Mouse (Mus musculus): ENCODE data around the gene Gtf3c2. TPM values are rescaled to one million over a fixed set of nuclear protein-coding genes. Genes with fewer than 3 reads are reported as not detected.

Gtf3c2 gene
- polyA plus RNA-seq, 1 experiment from 2014 or later, result 77.7 TPM

DNA sequence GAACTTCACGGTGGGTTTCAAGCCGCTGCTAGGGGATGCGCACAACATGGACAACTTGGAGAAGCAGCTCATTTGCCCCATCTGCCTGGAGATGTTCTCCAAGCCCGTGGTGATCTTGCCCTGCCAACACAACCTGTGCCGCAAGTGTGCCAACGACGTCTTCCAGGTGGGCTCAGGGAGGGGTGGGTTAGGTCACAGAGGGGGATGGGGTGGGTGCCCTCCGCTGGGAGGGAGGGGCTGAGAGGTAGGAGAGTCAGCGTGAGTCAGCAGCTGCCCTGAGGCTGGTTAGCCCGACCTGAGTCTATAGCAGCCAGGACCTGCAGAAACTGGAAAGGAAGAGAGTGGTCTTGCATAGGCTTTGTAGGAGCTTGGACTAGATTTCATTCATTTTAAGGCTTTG is 63.0 kb downstream of the Gtf3c2 start:
- Histone ChIP-seq H3K27me3 (ENCODE audit: control insufficient read depth, insufficient read depth, low read length) (no peaks in the 10 kb centered on the region), H3K9ac (replicated peaks; ENCODE audit: low read depth, low read length) (no peak overlapping the region), H3K4me2 (replicated peaks; ENCODE audit: low read depth, low read length) (no peak overlapping the region), H3K4me1 (ENCODE audit: control insufficient read depth, insufficient read depth, low read length) (no peaks in the 10 kb centered on the region), H3K27ac (ENCODE audit: low read length) (no peak overlapping the region), H3K4me3 (ENCODE audit: low read depth, low read length) (no peak overlapping the region), H3K9me3 (ENCODE audit: control insufficient read depth, low read depth, low read length) (no peaks in the 10 kb centered on the region), H3K36me3 (ENCODE audit: control insufficient read depth, insufficient read depth, low read length) (no peaks in the 10 kb centered on the region)
- 25% methylated on average over 10 of the region's 10 CpGs for WGBS
- no peak for ATAC-seq (ENCODE audit: insufficient number of reproducible peaks, insufficient read depth, low FRiP score, low read depth)

DNA sequence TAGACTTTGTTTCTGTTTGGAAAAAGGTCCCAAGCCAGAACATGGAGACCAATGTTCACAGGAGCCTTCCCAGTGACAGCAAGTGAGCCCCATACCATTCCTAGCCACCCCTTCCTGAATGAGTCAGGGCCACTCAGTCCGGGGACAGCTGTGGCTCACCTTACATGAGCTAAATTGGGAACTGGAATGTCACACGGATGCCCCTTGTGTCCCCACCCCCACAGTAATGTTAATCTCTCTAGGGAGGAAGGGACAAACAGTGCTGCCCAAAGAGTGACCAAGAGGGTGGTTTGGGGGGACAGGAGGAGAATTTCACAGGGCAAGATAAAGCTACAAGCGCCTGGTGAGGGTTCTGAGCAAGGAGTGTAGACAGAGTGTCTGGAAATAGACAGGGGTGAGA is 63.6 kb downstream of the Gtf3c2 start, which contains the start of gene Trim54:
TSS of gene Trim54 (plus strand) at position 359 of the 400 bp plus-strand sequence.
- Histone ChIP-seq H3K27me3 (ENCODE audit: control insufficient read depth, insufficient read depth, low read length) (no peaks in the 10 kb centered on the region), H3K4me2 (replicated peaks; ENCODE audit: low read depth, low read length) (no peak within 1 kb of the TSS), H3K36me3 (ENCODE audit: control insufficient read depth, insufficient read depth, low read length) (no peaks in the 10 kb centered on the region), H3K4me1 (ENCODE audit: control insufficient read depth, insufficient read depth, low read length) (no peaks in the 10 kb centered on the region), H3K4me3 (ENCODE audit: low read depth, low read length) (no peak within 1 kb of the TSS), H3K9me3 (ENCODE audit: control insufficient read depth, low read depth, low read length) (no peaks in the 10 kb centered on the region), H3K27ac (ENCODE audit: low read length) (no peak within 1 kb of the TSS), H3K9ac (replicated peaks; ENCODE audit: low read depth, low read length) (no peak within 1 kb of the TSS)
- ATAC-seq (ENCODE audit: insufficient number of reproducible peaks, insufficient read depth, low FRiP score, low read depth), result no peak
- 30% methylated on average over 3 of the region's 3 CpGs for WGBS

DNA sequence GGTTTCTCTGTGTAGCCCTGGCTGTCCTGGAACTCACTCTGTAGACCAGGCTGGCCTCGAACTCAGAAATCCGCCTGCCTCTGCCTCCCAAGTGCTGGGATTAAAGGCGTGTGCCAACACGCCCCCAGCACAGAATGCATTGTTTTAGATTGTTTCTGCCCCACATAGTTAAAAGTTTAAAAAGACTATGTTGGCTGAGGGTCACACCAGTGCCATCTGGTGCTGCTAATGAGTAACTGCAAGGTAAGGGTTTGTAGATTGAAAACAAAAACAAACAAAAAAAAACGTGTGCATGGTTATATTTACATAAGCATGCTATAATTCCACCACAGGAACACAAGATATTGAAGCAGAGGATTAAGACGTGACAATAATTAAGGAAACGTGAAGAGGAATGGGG is 69.2 kb downstream of the Gtf3c2 start:
- WGBS, result 32% methylated on average over 7 of the region's 7 CpGs
- no peak for ATAC-seq (ENCODE audit: insufficient number of reproducible peaks, insufficient read depth, low FRiP score, low read depth)
- Histone ChIP-seq H3K27me3 (ENCODE audit: control insufficient read depth, insufficient read depth, low read length) (no peaks in the 10 kb centered on the region), H3K9me3 (ENCODE audit: control insufficient read depth, low read depth, low read length) (no peaks in the 10 kb centered on the region), H3K27ac (ENCODE audit: low read length) (no peak overlapping the region), H3K4me1 (ENCODE audit: control insufficient read depth, insufficient read depth, low read length) (no peaks in the 10 kb centered on the region), H3K4me2 (replicated peaks; ENCODE audit: low read depth, low read length) (no peak overlapping the region), H3K9ac (replicated peaks; ENCODE audit: low read depth, low read length) (no peak overlapping the region), H3K36me3 (ENCODE audit: control insufficient read depth, insufficient read depth, low read length) (no peaks in the 10 kb centered on the region), H3K4me3 (ENCODE audit: low read depth, low read length) (no peak overlapping the region)

DNA sequence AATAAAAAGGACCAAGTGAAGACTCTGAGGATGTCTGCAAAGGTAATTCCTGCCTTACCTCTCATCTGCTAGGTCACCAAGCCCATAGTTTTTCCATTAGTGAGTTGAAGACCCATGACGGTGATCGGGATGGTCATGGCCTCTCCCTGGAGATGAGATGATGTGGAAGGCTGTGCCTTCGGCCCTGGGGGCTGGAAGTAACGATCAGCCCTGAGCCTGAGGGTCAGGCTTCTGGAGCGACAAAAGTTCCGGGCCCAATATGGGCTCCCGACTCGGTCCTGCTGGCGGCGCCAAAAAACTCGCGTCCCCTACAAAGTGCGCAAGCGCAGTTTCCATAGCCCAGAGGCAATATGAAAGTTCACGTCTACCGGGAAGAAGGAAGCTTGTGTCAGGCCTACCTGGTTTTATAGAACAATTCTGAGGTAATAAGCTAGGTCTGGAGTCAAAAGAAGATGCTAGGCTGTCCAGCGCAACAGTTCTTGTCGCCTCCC is 71.9 kb downstream of the Gtf3c2 start, which contains the start of gene Slc30a3:
TSS of gene Slc30a3 (minus strand) at position 238 of the 491 bp plus-strand sequence.
- Histone ChIP-seq H3K9me3 (ENCODE audit: control insufficient read depth, low read depth, low read length) (no peaks in the 10 kb centered on the region), H3K27ac (ENCODE audit: low read length) (no peak within 1 kb of the TSS), H3K4me2 (replicated peaks; ENCODE audit: low read depth, low read length) (no peak within 1 kb of the TSS), H3K4me1 (ENCODE audit: control insufficient read depth, insufficient read depth, low read length) (no peaks in the 10 kb centered on the region), H3K4me3 (ENCODE audit: low read depth, low read length) (no peak within 1 kb of the TSS), H3K36me3 (ENCODE audit: control insufficient read depth, insufficient read depth, low read length) (no peaks in the 10 kb centered on the region), H3K9ac (replicated peaks; ENCODE audit: low read depth, low read length) (no peak within 1 kb of the TSS), H3K27me3 (ENCODE audit: control insufficient read depth, insufficient read depth, low read length) (no peaks in the 10 kb centered on the region)
- WGBS, result 91% methylated on average over 18 of the region's 18 CpGs
- no peak for ATAC-seq (ENCODE audit: insufficient number of reproducible peaks, insufficient read depth, low FRiP score, low read depth)

Other genes starting within 250 kb of the Gtf3c2 start
- gene Cgref1, start 234.6 kb downstream of the Gtf3c2 start, polyA plus RNA-seq (2014; fragmentation: Nextera tagmentation; extraction: Ambion mirVana), result 5.7 and 6.4 TPM in 2 replicates
- gene Preb, start 219.8 kb downstream of the Gtf3c2 start, polyA plus RNA-seq (2014; fragmentation: Nextera tagmentation; extraction: Ambion mirVana), result 102 and 104 TPM in 2 replicates
- 0.50 and 0.55 TPM in 2 replicates for gene Tcf23, start 211.5 kb downstream of the Gtf3c2 start, polyA plus RNA-seq (2014; fragmentation: Nextera tagmentation; extraction: Ambion mirVana)
- gene Atraid, start 131.8 kb downstream of the Gtf3c2 start, polyA plus RNA-seq (2014; fragmentation: Nextera tagmentation; extraction: Ambion mirVana), result 173 and 186 TPM in 2 replicates
- gene Slc5a6, start 131.2 kb downstream of the Gtf3c2 start, polyA plus RNA-seq (2014; fragmentation: Nextera tagmentation; extraction: Ambion mirVana), result 9.2 and 9.7 TPM in 2 replicates
- gene Cad, start 125.4 kb downstream of the Gtf3c2 start, polyA plus RNA-seq (2014; fragmentation: Nextera tagmentation; extraction: Ambion mirVana), result 21.7 and 26.3 TPM in 2 replicates
- not detected in 2 replicates for gene Dnajc5g, start 73.9 kb downstream of the Gtf3c2 start, polyA plus RNA-seq (2014; fragmentation: Nextera tagmentation; extraction: Ambion mirVana)
- 0.30 and 0.52 TPM in 2 replicates for gene Slc30a3, start 71.9 kb downstream of the Gtf3c2 start, polyA plus RNA-seq (2014; fragmentation: Nextera tagmentation; extraction: Ambion mirVana)
- not detected in 2 replicates for gene Trim54, start 63.4 kb downstream of the Gtf3c2 start, polyA plus RNA-seq (2014; fragmentation: Nextera tagmentation; extraction: Ambion mirVana)
- gene Ucn, start 41.3 kb downstream of the Gtf3c2 start, polyA plus RNA-seq (2014; fragmentation: Nextera tagmentation; extraction: Ambion mirVana), result not detected in 2 replicates
- gene Mpv17, start 25.9 kb downstream of the Gtf3c2 start, polyA plus RNA-seq (2014; fragmentation: Nextera tagmentation; extraction: Ambion mirVana), result 69.8 and 72.3 TPM in 2 replicates
- gene Gm29609, start 233 bp downstream of the Gtf3c2 start, polyA plus RNA-seq (2014; fragmentation: Nextera tagmentation; extraction: Ambion mirVana), result 1.1 and 1.8 TPM in 2 replicates
- gene Snx17, start 13.1 kb upstream of the Gtf3c2 start, polyA plus RNA-seq (2014; fragmentation: Nextera tagmentation; extraction: Ambion mirVana), result 123 and 125 TPM in 2 replicates
- 52.5 and 60.2 TPM in 2 replicates for gene Eif2b4, start 13.3 kb upstream of the Gtf3c2 start, polyA plus RNA-seq (2014; fragmentation: Nextera tagmentation; extraction: Ambion mirVana)
- 5.1 and 5.6 TPM in 2 replicates for gene Zfp513, start 22.2 kb upstream of the Gtf3c2 start, polyA plus RNA-seq (2014; fragmentation: Nextera tagmentation; extraction: Ambion mirVana)
- gene Ppm1g, start 40.5 kb upstream of the Gtf3c2 start, polyA plus RNA-seq (2014; fragmentation: Nextera tagmentation; extraction: Ambion mirVana), result 108 and 112 TPM in 2 replicates
- 168 and 169 TPM in 2 replicates for gene Nrbp1, start 60.7 kb upstream of the Gtf3c2 start, polyA plus RNA-seq (2014; fragmentation: Nextera tagmentation; extraction: Ambion mirVana)
- 0.51 and 1.0 TPM in 2 replicates for gene Gm9970, start 61.1 kb upstream of the Gtf3c2 start, polyA plus RNA-seq (2014; fragmentation: Nextera tagmentation; extraction: Ambion mirVana)
- 63.6 and 68.9 TPM in 2 replicates for gene Krtcap3, start 71.5 kb upstream of the Gtf3c2 start, polyA plus RNA-seq (2014; fragmentation: Nextera tagmentation; extraction: Ambion mirVana)
- gene Ift172, start 111.0 kb upstream of the Gtf3c2 start, polyA plus RNA-seq (2014; fragmentation: Nextera tagmentation; extraction: Ambion mirVana), result 35.5 and 41.4 TPM in 2 replicates
- gene Fndc4, start 115.9 kb upstream of the Gtf3c2 start, polyA plus RNA-seq (2014; fragmentation: Nextera tagmentation; extraction: Ambion mirVana), result 44.4 and 46.0 TPM in 2 replicates
- gene Gckr, start 117.3 kb upstream of the Gtf3c2 start, polyA plus RNA-seq (2014; fragmentation: Nextera tagmentation; extraction: Ambion mirVana), result 0.32 TPM in 1 of 2 replicates, not detected in the other